Comparison of ENCODE assay signal across 8 mouse cellular contexts in genomic region chr2:30471051-30471450, GRCm38 (mm10). TPM values are rescaled to one million over a fixed set of nuclear protein-coding genes. Genes with fewer than 3 reads are reported as not detected.
DNase-seq lines count a peak whose midpoint lies in the region; ATAC-seq and TF ChIP-seq lines count a peak whose summit lies in the region.

No protein-coding gene starts in this region.

- TF ChIP-seq RAD21 in CH12.LX (IDR thresholded peaks at IDR 0.05; ENCODE audit: low read depth, low read length), result no peak

- no peak overlapping the region for H3K9ac ChIP-seq in CH12.LX (ENCODE audit: insufficient read depth, low read depth)
- peak overlapping the region; percentile 95 for H3K9ac ChIP-seq in forebrain, embryonic 14.5 days (ENCODE audit: low read length)
- H3K9ac ChIP-seq in limb, embryonic 12.5 days (replicated peaks), result peak overlapping the region; percentile 31
- H3K9ac ChIP-seq in stomach, embryonic 14.5 days (replicated peaks; ENCODE audit: low read depth, low read length), result peak overlapping the region; percentile 28; the same call in 1 of the 2 replicates

- DNase-seq in cerebellum, adult 8-10 months, result peak; percentile 25
- no peak for DNase-seq in CH12.LX (ENCODE audit: extremely low read depth)
- DNase-seq in forebrain, embryonic 14.5 days (ENCODE audit: low spot score), result peak; percentile 18
- no peak for DNase-seq in urinary bladder, postnatal 36 days (ENCODE audit: low spot score in 2 of 2)
- DNase-seq in adrenal gland, postnatal 14 days, result no peak

- TF ChIP-seq POLR2A in CH12.LX (IDR thresholded peaks at IDR 0.05; ENCODE audit: low read depth, low read length), result no peak

- H3K4me2 ChIP-seq in CH12.LX (ENCODE audit: insufficient read depth, low read depth, poor library complexity, severe bottlenecking), result peak overlapping the region; percentile 62
- peak overlapping the region; percentile 87 for H3K4me2 ChIP-seq in forebrain, embryonic 14.5 days (ENCODE audit: low read length)
- peak overlapping the region; percentile 98 for H3K4me2 ChIP-seq in limb, embryonic 12.5 days
- peak overlapping the region; percentile 98 for H3K4me2 ChIP-seq in stomach, embryonic 14.5 days (replicated peaks; ENCODE audit: low read depth, low read length)

- H3K27me3 ChIP-seq in CH12.LX (replicated peaks), result peaks cover 69% of the 10 kb centered on the region
- no peaks in the 10 kb centered on the region for H3K27me3 ChIP-seq in forebrain, embryonic 14.5 days (replicated peaks; ENCODE audit: control insufficient read depth, insufficient read depth, low read length)
- H3K27me3 ChIP-seq in limb, embryonic 12.5 days, result peaks cover 6% of the 10 kb centered on the region; the same call in 1 of the 2 replicates
- no peaks in the 10 kb centered on the region for H3K27me3 ChIP-seq in stomach, embryonic 14.5 days (ENCODE audit: control insufficient read depth, insufficient read depth, low read length)

- no peak for TF ChIP-seq EP300 in CH12.LX (IDR thresholded peaks at IDR 0.05; ENCODE audit: low read length)

- in situ Hi-C loops in CH12.LX (cut with MboI; ENCODE audit: low pct_ligation_motif_present, low pct_unique_long_range_greater_than_20kb, low sequenced_read_pairs), result loop anchor here (5.0 kb wide), 1 partner anchor 34 kb away; no protein-coding TSS in a partner anchor

- H3K27ac ChIP-seq in CH12.LX (ENCODE audit: insufficient read depth, low read depth), result no peak overlapping the region
- H3K27ac ChIP-seq in forebrain, embryonic 14.5 days (ENCODE audit: low read depth, low read length), result peak overlapping the region; percentile 80
- H3K27ac ChIP-seq in limb, embryonic 12.5 days, result peak overlapping the region; percentile 98
- H3K27ac ChIP-seq in stomach, embryonic 14.5 days (ENCODE audit: low read length), result peak overlapping the region; percentile 97; the same call in 1 of the 2 replicates

- peaks cover 9 to 33% of the 10 kb centered on the region in 2 experiments for H3K4me1 ChIP-seq in CH12.LX (ENCODE audit: control insufficient read depth in 1 of 2, insufficient read depth in 2 of 2)
- peaks cover 16% of the 10 kb centered on the region; the same call in 1 of the 2 replicates for H3K4me1 ChIP-seq in forebrain, embryonic 14.5 days (ENCODE audit: control insufficient read depth, insufficient read depth, low read length)
- H3K4me1 ChIP-seq in limb, embryonic 12.5 days (replicated peaks), result peaks cover 43% of the 10 kb centered on the region
- peaks cover 23% of the 10 kb centered on the region for H3K4me1 ChIP-seq in stomach, embryonic 14.5 days (ENCODE audit: control insufficient read depth, insufficient read depth, low read length)

- ATAC-seq in cerebellum, adult (ENCODE audit: insufficient number of reproducible peaks, low FRiP score, low TSS enrichment), result no peak
- no peak for ATAC-seq in forebrain, embryonic 14.5 days
- no peak for ATAC-seq in limb, embryonic 12.5 days (ENCODE audit: insufficient number of reproducible peaks, insufficient read depth, low FRiP score, low TSS enrichment, low read depth)
- ATAC-seq in stomach, embryonic 14.5 days (ENCODE audit: insufficient number of reproducible peaks, insufficient read depth, low FRiP score, low read depth), result no peak

- no peaks in the 10 kb centered on the region for H3K79me2 ChIP-seq in CH12.LX (replicated peaks; ENCODE audit: control insufficient read depth, extremely low read depth, insufficient read depth, poor library complexity, severe bottlenecking)

- 9% methylated on average over 8 of the region's 8 CpGs for WGBS in forebrain, embryonic 14.5 days
- WGBS in limb, embryonic 12.5 days, result 6% methylated on average over 8 of the region's 8 CpGs
- 9% methylated on average over 8 of the region's 8 CpGs for WGBS in stomach, embryonic 14.5 days

- no peak for TF ChIP-seq CTCF in CH12.LX (conservative IDR thresholded peaks at IDR 0.05 in 1 of 2, IDR thresholded peaks at IDR 0.05 in 1 of 2; ENCODE audit: low read depth in 2 of 2, low read length in 2 of 2)

- H3K36me3 ChIP-seq in CH12.LX (replicated peaks in 1 of 2; ENCODE audit: control insufficient read depth in 1 of 2, insufficient read depth in 1 of 2, low read length in 1 of 2), result no peaks in the 10 kb centered on the region
- H3K36me3 ChIP-seq in forebrain, embryonic 14.5 days (ENCODE audit: control insufficient read depth, insufficient read depth, low read length), result no peaks in the 10 kb centered on the region
- no peaks in the 10 kb centered on the region for H3K36me3 ChIP-seq in limb, embryonic 12.5 days
- H3K36me3 ChIP-seq in stomach, embryonic 14.5 days (ENCODE audit: control insufficient read depth, insufficient read depth, low read length), result no peaks in the 10 kb centered on the region

- dilution Hi-C loops in CH12.LX (cut with MboI; ENCODE audit: extremely low pct_ligation_motif_present, extremely low pct_unique_long_range_greater_than_20kb, low sequenced_read_pairs), result no loop called here

- H3K9me3 ChIP-seq in CH12.LX (replicated peaks; ENCODE audit: low read length), result peaks cover 4% of the 10 kb centered on the region
- H3K9me3 ChIP-seq in forebrain, embryonic 14.5 days (replicated peaks; ENCODE audit: control insufficient read depth, low read length), result no peaks in the 10 kb centered on the region
- no peaks in the 10 kb centered on the region for H3K9me3 ChIP-seq in limb, embryonic 12.5 days
- H3K9me3 ChIP-seq in stomach, embryonic 14.5 days (ENCODE audit: control insufficient read depth, low read depth, low read length), result no peaks in the 10 kb centered on the region

- peak overlapping the region in 1 of 3 experiments; percentile 8 for H3K4me3 ChIP-seq in CH12.LX (replicated peaks in 1 of 3; ENCODE audit: low read depth in 2 of 3, low read length in 2 of 3, poor library complexity in 1 of 3)
- H3K4me3 ChIP-seq in forebrain, embryonic 14.5 days (ENCODE audit: low read depth, low read length), result peak overlapping the region; percentile 92
- peak overlapping the region; percentile 97 for H3K4me3 ChIP-seq in limb, embryonic 12.5 days (replicated peaks)
- H3K4me3 ChIP-seq in stomach, embryonic 14.5 days (ENCODE audit: low read depth, low read length), result peak overlapping the region; percentile 98; the same call in 1 of the 2 replicates

TF ChIP-seq in CH12.LX, 34 proteins besides CTCF, POLR2A, EP300 and RAD21:
- TF ChIP-seq UBTF (IDR thresholded peaks at IDR 0.05; ENCODE audit: low read depth, low read length) (no peak), MYC (IDR thresholded peaks at IDR 0.05; ENCODE audit: low read depth, low read length) (no peak), MXI1 (IDR thresholded peaks at IDR 0.05; ENCODE audit: low read depth, low read length) (no peak), IRF4 (IDR thresholded peaks at IDR 0.05; ENCODE audit: low read depth, low read length) (no peak), GABPA (IDR thresholded peaks at IDR 0.05; ENCODE audit: insufficient replicate concordance, low read depth, low read length) (no peak), RCOR1 (conservative IDR thresholded peaks at IDR 0.05; ENCODE audit: low read depth, low read length) (no peak), JUND (conservative IDR thresholded peaks at IDR 0.05; ENCODE audit: low read depth, low read length) (no peak), SIN3A (IDR thresholded peaks at IDR 0.05; ENCODE audit: low read length) (no peak), PAX5 (IDR thresholded peaks at IDR 0.05; ENCODE audit: low read length) (no peak)

RNA-seq across cellular contexts. Expression of gene Ier5l, which starts 3.0 kb away (rescaled TPM):
- 0.98 and 1.1 TPM in 2 replicates for total RNA-seq in CH12.LX (2012; rRNA removed)
- total RNA-seq in CH12.LX (2014; rRNA removed), result 0.22 and 0.51 TPM in 2 replicates
- polyA plus RNA-seq in CH12.LX (2012; ENCODE audit: insufficient read length, low read depth), result 0.31 and 0.33 TPM in 2 replicates
- polyA plus RNA-seq in forebrain, embryonic 14.5 days (2014; fragmentation: Nextera tagmentation; extraction: Ambion mirVana), result 3.0 and 3.6 TPM in 2 replicates
- 3.6 and 4.5 TPM in 2 replicates for polyA plus RNA-seq in limb, embryonic 12.5 days (2016; fragmentation: Nextera tagmentation; extraction: Ambion mirVana)
- 2.8 and 3.1 TPM in 2 replicates for polyA plus RNA-seq in stomach, embryonic 14.5 days (2014; fragmentation: Nextera tagmentation; extraction: Ambion mirVana)
- total RNA-seq in adrenal gland, postnatal 14 days (2021), result 6.4 and 6.8 TPM in 2 replicates

RNA-seq across cellular contexts. Expression of gene Ptpa, which starts 55.2 kb away (rescaled TPM):
- total RNA-seq in CH12.LX (2012; rRNA removed) (111 and 120 TPM in 2 replicates), CH12.LX (2014; rRNA removed) (117 and 122 TPM in 2 replicates)
- polyA plus RNA-seq in CH12.LX (2012; ENCODE audit: insufficient read length, low read depth), result 190 and 194 TPM in 2 replicates
- polyA plus RNA-seq in forebrain, embryonic 14.5 days (2014; fragmentation: Nextera tagmentation; extraction: Ambion mirVana), result 66.6 and 88.4 TPM in 2 replicates
- polyA plus RNA-seq in limb, embryonic 12.5 days (2016; fragmentation: Nextera tagmentation; extraction: Ambion mirVana), result 154 and 155 TPM in 2 replicates
- polyA plus RNA-seq in stomach, embryonic 14.5 days (2014; fragmentation: Nextera tagmentation; extraction: Ambion mirVana), result 82.6 and 85.4 TPM in 2 replicates
- total RNA-seq in adrenal gland, postnatal 14 days (2021), result 145 and 155 TPM in 2 replicates

RNA-seq across cellular contexts. Expression of gene Crat, which starts 55.4 kb away (rescaled TPM):
- 3.6 and 4.5 TPM in 2 replicates for total RNA-seq in CH12.LX (2012; rRNA removed)
- 1.3 and 1.7 TPM in 2 replicates for total RNA-seq in CH12.LX (2014; rRNA removed)
- 2.8 and 4.2 TPM in 2 replicates for polyA plus RNA-seq in CH12.LX (2012; ENCODE audit: insufficient read length, low read depth)
- polyA plus RNA-seq in forebrain, embryonic 14.5 days (2014; fragmentation: Nextera tagmentation; extraction: Ambion mirVana), result 26.8 and 31.9 TPM in 2 replicates
- 24.4 and 27.5 TPM in 2 replicates for polyA plus RNA-seq in limb, embryonic 12.5 days (2016; fragmentation: Nextera tagmentation; extraction: Ambion mirVana)
- polyA plus RNA-seq in stomach, embryonic 14.5 days (2014; fragmentation: Nextera tagmentation; extraction: Ambion mirVana), result 27.3 and 30.0 TPM in 2 replicates
- 291 and 301 TPM in 2 replicates for total RNA-seq in adrenal gland, postnatal 14 days (2021)

Comparison
In these comparisons a context has a peak if more than half of its experiments do, and no peak if none do; other contexts are left out.
1. DNase-seq: peak in cerebellum, adult 8-10 months (single experiment) and forebrain, embryonic 14.5 days (single experiment); none in CH12.LX (single experiment), urinary bladder, postnatal 36 days (0 of 2) and adrenal gland, postnatal 14 days (single experiment).
2. Peak in every context shown above with its lines, with median percentiles within 50 percentile points of each other: H3K4me2 ChIP-seq.